Mouse (Mus musculus) liver, embryonic 14.5 days (tissue): Measurements from ENCODE around the gene Axin1.

Source experiments
- CTCF ChIP-seq: IDR thresholded peaks from 2 replicates; pipeline ENCODE4 v1.5.1; 2016; ENCODE audit warnings: antibody characterized with exemption, low read depth, control low read depth
- EP300 ChIP-seq: IDR thresholded peaks from 2 replicates; pipeline ENCODE4 v1.6.1; 2016; ENCODE audit warnings: antibody characterized with exemption, low read depth

DNA sequence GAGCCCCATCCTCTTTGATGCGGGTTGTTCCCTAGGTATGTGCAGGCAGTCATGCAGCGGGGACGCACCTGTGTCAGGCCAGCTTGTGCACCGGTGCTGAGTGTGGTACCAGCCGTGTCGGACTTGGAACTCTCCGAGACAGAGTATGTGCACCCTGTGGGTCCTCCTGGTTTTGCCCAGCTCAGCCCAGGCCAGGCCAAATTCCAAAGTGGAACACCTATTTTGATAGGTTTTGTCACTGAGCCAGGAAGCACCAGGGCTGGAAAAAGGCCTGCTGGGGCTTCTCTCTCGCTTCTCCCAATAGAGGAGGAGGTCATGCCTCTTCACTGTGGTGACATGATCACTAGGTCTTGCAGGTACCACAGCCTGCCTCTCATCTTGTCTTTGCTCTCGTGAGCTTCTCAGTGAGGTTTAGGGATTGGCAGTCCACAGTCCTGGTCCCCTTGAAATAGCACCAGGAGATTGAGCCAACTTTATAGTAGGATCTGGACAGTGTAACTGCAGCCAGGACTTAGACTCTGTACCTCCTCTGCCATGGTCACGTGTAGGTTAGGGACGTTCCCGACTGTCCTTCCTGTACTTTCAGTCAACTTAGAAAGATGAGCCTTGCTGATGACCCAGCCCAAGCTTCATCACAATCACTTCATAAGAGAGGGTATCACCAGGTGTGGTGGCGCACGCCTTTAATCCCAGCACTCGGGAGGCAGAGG lies 54.1 kb downstream of the Axin1 start:
- TF ChIP-seq EP300: no peak
- TF ChIP-seq CTCF: no peak
